Comparison of ENCODE assay signal across 18 mouse cellular contexts in the genomic region with DNA sequence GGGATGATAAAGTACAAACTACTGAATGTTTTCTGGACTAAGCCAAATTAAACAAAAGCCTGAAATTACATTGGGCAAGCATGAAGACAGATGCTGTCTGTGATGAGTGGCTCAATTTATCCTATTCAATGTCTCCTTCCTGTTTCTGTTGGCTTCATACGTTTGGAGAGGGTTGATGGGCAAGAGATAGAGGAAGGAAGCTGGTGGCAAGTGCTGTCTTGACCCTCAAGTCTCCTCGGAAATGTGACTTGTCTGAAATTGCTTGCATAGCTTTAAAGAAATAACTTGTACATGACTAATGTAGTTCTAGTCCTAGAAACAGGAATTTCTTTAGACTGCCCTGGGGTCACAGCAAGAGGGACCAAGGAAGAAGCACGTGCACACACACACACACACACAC.
DNase-seq lines count a peak whose midpoint lies in the region; ATAC-seq and TF ChIP-seq lines count a peak whose summit lies in the region.
"Had no signal": no experiment of that assay in that cellular context is flagged by ENCODE, and none has a peak within 500 bp of the region (broad histone marks: within the 10 kb centered on the region; RNA-seq: fewer than 3 reads in every experiment).

No protein-coding gene starts in this region.

- TF ChIP-seq POLR2A in kidney, adult 2 months (IDR thresholded peaks at IDR 0.05; ENCODE audit: low read depth, low read length), result no peak

- H3K4me1 ChIP-seq in kidney, adult 2 months (ENCODE audit: control insufficient read depth, insufficient read depth, low read length), result no peaks in the 10 kb centered on the region
- no peaks in the 10 kb centered on the region for H3K4me1 ChIP-seq in kidney, embryonic 14.5 days (ENCODE audit: control insufficient read depth, insufficient read depth, low read length)
- H3K4me1 ChIP-seq in liver, embryonic 16.5 days (ENCODE audit: control insufficient read depth, low read depth, low read length), result no peaks in the 10 kb centered on the region
- H3K4me1 ChIP-seq: embryonic facial prominence, embryonic 15.5 days; limb, embryonic 13.5 days; midbrain, embryonic 13.5 days; neural tube, embryonic 12.5 days had no signal

- H3K27ac ChIP-seq in kidney, adult 2 months (ENCODE audit: insufficient read depth, low read depth, low read length), result peak overlapping the region; percentile 50; the same call in 1 of the 2 replicates
- no peak overlapping the region for H3K27ac ChIP-seq in kidney, embryonic 14.5 days (ENCODE audit: low read depth, low read length)
- no peak overlapping the region for H3K27ac ChIP-seq in liver, embryonic 16.5 days (ENCODE audit: low read length)
- H3K27ac ChIP-seq: embryonic facial prominence, embryonic 15.5 days; limb, embryonic 13.5 days; midbrain, embryonic 13.5 days; neural tube, embryonic 12.5 days; stomach, postnatal 0 days had no signal

- H3K9me3 ChIP-seq in kidney, embryonic 14.5 days (ENCODE audit: control insufficient read depth, low read length), result no peaks in the 10 kb centered on the region
- no peaks in the 10 kb centered on the region for H3K9me3 ChIP-seq in liver, embryonic 16.5 days (replicated peaks; ENCODE audit: control insufficient read depth, low read length)
- H3K9me3 ChIP-seq: embryonic facial prominence, embryonic 15.5 days; limb, embryonic 13.5 days; midbrain, embryonic 13.5 days; neural tube, embryonic 12.5 days had no signal

- no peak for ATAC-seq in kidney, embryonic 14.5 days (ENCODE audit: low FRiP score, low TSS enrichment)
- peak; percentile 19; the same call in 1 of the 2 replicates for ATAC-seq in liver, embryonic 16.5 days (ENCODE audit: low read depth)
- peak; percentile 93 for ATAC-seq in megakaryocyte progenitor cell, adult 5-6 weeks (replicated peaks; ENCODE audit: poor library complexity)
- ATAC-seq in frontal cortex, adult (ENCODE audit: low TSS enrichment), result no peak
- ATAC-seq: midbrain, embryonic 13.5 days had no signal

- DNase-seq in kidney, adult 2 months, result peak; percentile 51
- DNase-seq in liver, result no peak
- DNase-seq in gonadal fat pad, adult 2 months (ENCODE audit: low read depth), result peak; percentile 24
- no peak for DNase-seq in thymus, postnatal 36 days
- DNase-seq: adrenal gland, adult 2 months; cerebellum, postnatal 14 days; embryo, embryonic 11 days; lung, embryonic 14.5 days; right cerebral cortex, postnatal 4 days had no signal

- no peaks in the 10 kb centered on the region for H3K27me3 ChIP-seq in kidney, adult 2 months (replicated peaks; ENCODE audit: control insufficient read depth, insufficient read depth, low read length)
- no peaks in the 10 kb centered on the region for H3K27me3 ChIP-seq in kidney, embryonic 14.5 days (ENCODE audit: control insufficient read depth, insufficient read depth, low read length)
- no peaks in the 10 kb centered on the region for H3K27me3 ChIP-seq in liver, embryonic 16.5 days (ENCODE audit: control insufficient read depth, insufficient read depth, low read depth, low read length)
- H3K27me3 ChIP-seq: embryonic facial prominence, embryonic 15.5 days; limb, embryonic 13.5 days; midbrain, embryonic 13.5 days; neural tube, embryonic 12.5 days had no signal

- no peak overlapping the region for H3K9ac ChIP-seq in kidney, embryonic 14.5 days (ENCODE audit: low read depth, low read length)
- no peak overlapping the region for H3K9ac ChIP-seq in liver, embryonic 16.5 days (ENCODE audit: low read depth, low read length)
- H3K9ac ChIP-seq: embryonic facial prominence, embryonic 15.5 days; limb, embryonic 13.5 days; lung, embryonic 14.5 days; midbrain, embryonic 13.5 days; neural tube, embryonic 12.5 days had no signal

- WGBS in kidney, adult 2 months, result 48% methylated on average over 3 of the region's 3 CpGs
- WGBS in kidney, embryonic 14.5 days, result 54% methylated on average over 3 of the region's 3 CpGs
- WGBS in liver, embryonic 16.5 days (ENCODE audit: insufficient replicate concordance), result 16% methylated on average over 3 of the region's 3 CpGs

- H3K4me3 ChIP-seq in kidney, adult 2 months (ENCODE audit: insufficient read depth, low read depth, low read length), result no peak overlapping the region
- H3K4me3 ChIP-seq in kidney, embryonic 14.5 days (ENCODE audit: low read length), result no peak overlapping the region
- no peak overlapping the region for H3K4me3 ChIP-seq in liver, embryonic 16.5 days (ENCODE audit: low read depth, low read length)
- H3K4me3 ChIP-seq: embryonic facial prominence, embryonic 15.5 days; limb, embryonic 13.5 days; midbrain, embryonic 13.5 days; neural tube, embryonic 12.5 days had no signal

- TF ChIP-seq CTCF in kidney, adult 2 months (conservative IDR thresholded peaks at IDR 0.05; ENCODE audit: insufficient read depth, insufficient read length, low read depth, low read length), result no peak

- H3K4me2 ChIP-seq in kidney, embryonic 14.5 days (replicated peaks; ENCODE audit: low read depth, low read length), result no peak overlapping the region
- no peak overlapping the region for H3K4me2 ChIP-seq in liver, embryonic 16.5 days (ENCODE audit: low read depth, low read length)
- H3K4me2 ChIP-seq: embryonic facial prominence, embryonic 15.5 days; limb, embryonic 13.5 days; lung, embryonic 14.5 days; midbrain, embryonic 13.5 days; neural tube, embryonic 12.5 days had no signal

- no peaks in the 10 kb centered on the region for H3K36me3 ChIP-seq in kidney, adult 2 months (ENCODE audit: control insufficient read depth, insufficient read depth, low read length)
- no peaks in the 10 kb centered on the region for H3K36me3 ChIP-seq in kidney, embryonic 14.5 days (ENCODE audit: control insufficient read depth, insufficient read depth, low read length)
- H3K36me3 ChIP-seq in liver, embryonic 16.5 days (ENCODE audit: control insufficient read depth, insufficient read depth), result no peaks in the 10 kb centered on the region
- H3K36me3 ChIP-seq: embryonic facial prominence, embryonic 15.5 days; limb, embryonic 13.5 days; midbrain, embryonic 13.5 days; neural tube, embryonic 12.5 days had no signal

Comparison
In these comparisons a context has a peak if more than half of its experiments do, and no peak if none do; other contexts are left out.
1. DNase-seq: peak in kidney, adult 2 months (single experiment) and gonadal fat pad, adult 2 months (single experiment); none in liver (single experiment) and thymus, postnatal 36 days (0 of 2).
2. ATAC-seq: peak in liver, embryonic 16.5 days (single experiment) and megakaryocyte progenitor cell, adult 5-6 weeks (single experiment); none in kidney, embryonic 14.5 days (single experiment) and frontal cortex, adult (single experiment).